Mouse (Mus musculus): Measurements from ENCODE around the gene Btf3.

Btf3 gene

GRCm38 (mm10) chr13:98276253-98276652, 40.6 kb downstream of the Btf3 start:
- no peak for DNase-seq (ENCODE audit: low spot score)

GRCm38 (mm10) chr13:98275646-98276045, 41.2 kb downstream of the Btf3 start:
- peak; percentile 46 for DNase-seq (ENCODE audit: low spot score)

GRCm38 (mm10) chr13:98274023-98274422, 42.8 kb downstream of the Btf3 start:
- no peak for DNase-seq (ENCODE audit: low spot score)

- peak; percentile 67 for DNase-seq (ENCODE audit: low spot score)
These were observed 52.7 kb downstream of the Btf3 start for GRCm38 (mm10) chr13:98264111-98264510.

- no peak for DNase-seq (ENCODE audit: low spot score)
These were observed 53.3 kb downstream of the Btf3 start for GRCm38 (mm10) chr13:98263458-98263987.

GRCm38 (mm10) chr13:98262636-98263457, 54.0 kb downstream of the Btf3 start, which contains the start of the genes Utp15 and Ankra2:
Utp15 (minus strand) TSS chr13:98263041.
Ankra2 (plus strand) TSS chr13:98263074.
- DNase-seq (ENCODE audit: low spot score): peak; percentile 96

Measured in testis, postnatal 14 days (tissue).